Mouse (Mus musculus): ENCODE results near the gene Sorbs2. TPM values are rescaled to one million over a fixed set of nuclear protein-coding genes. Genes with fewer than 3 reads are reported as not detected.

Gene Sorbs2
- total and polyA plus RNA-seq, 2 experiments from 2014 or later = 36.1 to 79.5 TPM

DNA sequence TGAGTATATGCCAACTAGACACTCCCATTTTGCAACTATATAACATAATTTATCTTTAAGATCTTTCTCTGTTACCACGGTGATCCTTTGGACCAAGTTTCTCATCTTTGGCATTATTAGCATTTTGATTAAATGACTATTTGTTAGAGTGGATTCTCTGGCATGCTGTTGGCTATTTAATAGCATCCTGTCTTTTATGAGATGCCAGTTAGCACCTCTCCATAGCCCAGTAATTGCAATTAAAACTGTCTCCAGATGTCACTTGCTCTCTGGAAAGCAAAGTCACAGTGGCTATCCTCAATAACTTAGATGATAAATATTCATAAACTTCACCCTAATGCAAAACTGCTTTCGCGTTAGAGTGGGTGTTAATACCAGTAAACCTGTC lies 170.3 kb downstream of the Sorbs2 start:
- Histone ChIP-seq H3K9me3 (ENCODE audit: low read length) (no peaks in the 10 kb centered on the region), H3K36me3 (ENCODE audit: insufficient read depth, low read length) (no peaks in the 10 kb centered on the region), H3K27ac (ENCODE audit: low read depth, low read length) (no peak overlapping the region), H3K4me1 (ENCODE audit: insufficient read depth, low read length) (no peaks in the 10 kb centered on the region), H3K9ac (replicated peaks; ENCODE audit: low read length, poor library complexity, severe bottlenecking) (no peak overlapping the region), H3K27me3 (ENCODE audit: insufficient read depth, low read length) (no peaks in the 10 kb centered on the region), H3K4me2 (ENCODE audit: low read depth, low read length, poor library complexity, severe bottlenecking) (no peak overlapping the region), H3K4me3 (ENCODE audit: low read depth, low read length) (no peak overlapping the region)
- 59% methylated on average over 3 of the region's 3 CpGs for WGBS
- DNase-seq (ENCODE audit: low spot score) (no peak), ATAC-seq (ENCODE audit: low FRiP score) (no peak)
- TF ChIP-seq CTCF (IDR thresholded peaks at IDR 0.05) = no peak

DNA sequence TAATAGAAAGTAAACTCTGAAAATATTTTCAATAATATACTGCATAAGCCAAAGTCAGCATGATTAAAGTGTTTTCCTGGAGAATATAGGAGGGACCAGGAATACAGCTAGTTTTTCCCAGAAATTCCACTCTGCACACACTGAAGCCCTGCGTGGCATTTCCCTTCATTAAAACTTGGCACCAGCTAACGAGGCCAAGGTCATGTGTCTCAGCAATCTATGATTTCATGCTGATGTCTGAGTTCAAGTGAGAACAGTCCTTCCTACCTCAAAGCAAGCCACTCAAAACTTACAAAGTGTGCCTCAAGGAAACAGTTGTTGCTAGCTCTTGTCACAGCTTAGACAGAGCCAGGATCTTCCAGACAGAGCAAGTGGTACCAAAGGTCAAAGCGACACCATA lies 173.6 kb downstream of the Sorbs2 start:
- Histone ChIP-seq H3K9me3 (ENCODE audit: low read length) (no peaks in the 10 kb centered on the region), H3K27me3 (ENCODE audit: insufficient read depth, low read length) (no peaks in the 10 kb centered on the region), H3K4me2 (ENCODE audit: low read depth, low read length, poor library complexity, severe bottlenecking) (no peak overlapping the region), H3K9ac (replicated peaks; ENCODE audit: low read length, poor library complexity, severe bottlenecking) (no peak overlapping the region), H3K4me3 (ENCODE audit: low read depth, low read length) (no peak overlapping the region), H3K4me1 (ENCODE audit: insufficient read depth, low read length) (no peaks in the 10 kb centered on the region), H3K36me3 (ENCODE audit: insufficient read depth, low read length) (no peaks in the 10 kb centered on the region), H3K27ac (ENCODE audit: low read depth, low read length) (no peak overlapping the region)
- ATAC-seq (ENCODE audit: low FRiP score) (no peak), DNase-seq (ENCODE audit: low spot score) (no peak)
- no peak for TF ChIP-seq CTCF (IDR thresholded peaks at IDR 0.05)
- 88% methylated on average over 3 of the region's 3 CpGs for WGBS

DNA sequence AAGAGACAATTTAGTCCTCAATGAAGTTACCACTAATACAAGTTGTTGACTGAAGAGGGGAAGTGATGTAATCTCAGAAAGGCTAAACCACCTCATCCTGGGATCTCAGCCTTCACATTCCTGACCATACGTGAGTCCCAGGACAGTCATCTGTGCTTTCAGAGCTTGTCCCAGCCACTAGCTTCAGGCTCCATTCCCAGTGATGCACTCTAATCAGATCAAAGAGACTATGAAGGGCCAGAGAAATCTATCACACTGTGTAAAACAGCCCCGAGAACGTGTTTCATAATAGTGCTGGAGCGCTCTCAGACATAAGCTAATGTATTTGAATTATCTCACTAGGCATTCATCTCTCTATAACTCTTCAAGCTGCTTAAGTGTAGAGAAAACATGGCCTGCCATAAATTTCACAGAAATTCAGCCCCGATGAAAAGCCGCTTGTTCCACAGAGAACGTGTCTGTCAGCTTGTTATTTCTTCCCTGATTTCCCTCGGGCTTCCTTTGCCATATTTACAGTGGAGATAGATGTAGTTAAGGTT lies 175.3 kb downstream of the Sorbs2 start:
- DNase-seq (ENCODE audit: low spot score) (no peak), ATAC-seq (ENCODE audit: low FRiP score) (no peak)
- Histone ChIP-seq H3K27me3 (ENCODE audit: insufficient read depth, low read length) (no peaks in the 10 kb centered on the region), H3K9ac (replicated peaks; ENCODE audit: low read length, poor library complexity, severe bottlenecking) (no peak overlapping the region), H3K27ac (ENCODE audit: low read depth, low read length) (no peak overlapping the region), H3K4me2 (ENCODE audit: low read depth, low read length, poor library complexity, severe bottlenecking) (no peak overlapping the region), H3K36me3 (ENCODE audit: insufficient read depth, low read length) (no peaks in the 10 kb centered on the region), H3K4me1 (ENCODE audit: insufficient read depth, low read length) (0 out of 2 replicates have a peak, but pooled peaks cover under 1% of the 10 kb centered on the region), H3K9me3 (ENCODE audit: low read length) (no peaks in the 10 kb centered on the region), H3K4me3 (ENCODE audit: low read depth, low read length) (no peak overlapping the region)
- TF ChIP-seq CTCF (IDR thresholded peaks at IDR 0.05) = no peak
- WGBS = 55% methylated on average over 8 of the region's 8 CpGs

DNA sequence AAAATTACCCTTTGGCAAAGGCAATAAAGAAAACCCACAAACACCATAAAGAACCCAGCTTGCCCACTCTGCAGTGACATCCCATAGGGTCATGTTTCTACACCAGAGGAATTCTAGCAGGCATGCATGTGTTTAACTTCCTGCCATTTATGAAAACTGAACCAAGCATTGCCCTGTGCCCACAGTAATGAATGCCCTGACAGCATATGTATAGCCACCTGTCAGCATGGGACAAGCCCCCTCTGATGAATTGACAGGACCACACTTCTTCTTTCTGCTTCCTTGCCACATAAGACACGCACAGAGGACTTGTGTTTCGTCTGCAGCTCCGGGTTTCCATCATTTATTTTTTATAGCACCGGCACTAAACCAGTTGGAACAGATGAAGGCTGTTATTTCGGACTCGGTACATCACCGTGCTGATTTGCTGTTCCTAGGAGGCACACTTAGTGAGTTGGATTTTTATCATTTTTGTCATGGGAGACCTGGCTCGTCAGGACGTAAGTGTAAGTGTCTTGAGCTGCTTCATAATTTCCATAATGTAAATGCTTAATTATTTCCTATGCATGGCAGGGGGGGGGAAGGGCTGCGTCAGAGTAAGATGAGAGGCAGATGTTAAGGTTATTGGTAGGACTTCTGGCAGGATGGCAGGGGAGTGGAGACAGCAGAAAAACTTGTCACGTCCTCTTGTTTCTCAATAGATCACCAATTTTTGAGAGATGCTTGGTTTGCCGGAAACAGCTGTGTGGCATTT lies 180.5 kb downstream of the Sorbs2 start:
- no peaks in the 10 kb centered on the region for H3K9me3 ChIP-seq (ENCODE audit: low read length)
- TF ChIP-seq CTCF (IDR thresholded peaks at IDR 0.05) = no peak
- ATAC-seq (ENCODE audit: low FRiP score) (no peak), DNase-seq (ENCODE audit: low spot score) (no peak)
- 51% methylated on average over 12 of the region's 12 CpGs for WGBS
- 0 out of 2 replicates have a peak, but pooled peaks cover 8% of the 10 kb centered on the region for H3K4me1 ChIP-seq (ENCODE audit: insufficient read depth, low read length)
- no peak overlapping the region for H3K4me2 ChIP-seq (ENCODE audit: low read depth, low read length, poor library complexity, severe bottlenecking)
- no peaks in the 10 kb centered on the region for H3K27me3 ChIP-seq (ENCODE audit: insufficient read depth, low read length)
- H3K36me3 ChIP-seq (ENCODE audit: insufficient read depth, low read length) = no peaks in the 10 kb centered on the region
- no peak overlapping the region for H3K27ac ChIP-seq (ENCODE audit: low read depth, low read length)
- no peak overlapping the region for H3K9ac ChIP-seq (replicated peaks; ENCODE audit: low read length, poor library complexity, severe bottlenecking)
- H3K4me3 ChIP-seq (ENCODE audit: low read depth, low read length) = no peak overlapping the region

DNA sequence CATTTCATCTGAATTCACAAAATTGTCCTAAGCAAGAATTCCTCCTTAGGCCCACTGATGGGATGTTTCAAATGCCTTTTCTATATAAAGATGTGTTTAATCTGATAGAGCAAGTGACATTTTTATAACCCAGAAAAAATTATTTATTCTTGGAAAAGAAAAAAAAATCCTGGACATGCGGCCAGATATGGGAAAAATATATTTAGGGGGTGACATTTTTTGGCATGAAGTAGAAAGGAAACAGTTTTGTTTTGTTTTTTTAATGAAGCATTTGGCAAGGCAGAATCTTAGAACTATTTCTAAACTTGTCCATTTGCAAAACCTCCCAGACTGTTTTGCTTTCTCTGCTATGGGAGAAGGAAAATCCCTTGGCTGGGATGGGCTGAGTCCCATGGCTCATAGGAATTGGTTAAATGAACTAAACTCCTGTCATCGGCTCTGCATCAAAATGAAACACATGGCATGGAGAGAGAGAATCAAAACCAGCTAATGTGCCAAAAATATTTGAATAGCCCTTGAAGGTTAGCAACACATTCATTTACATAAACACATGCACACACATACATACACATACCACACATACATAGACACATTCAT lies 182.1 kb downstream of the Sorbs2 start:
- H3K9ac ChIP-seq (replicated peaks; ENCODE audit: low read length, poor library complexity, severe bottlenecking) = no peak overlapping the region
- no peak overlapping the region for H3K4me3 ChIP-seq (ENCODE audit: low read depth, low read length)
- 77% methylated on average over 2 of the region's 2 CpGs for WGBS
- no peak for DNase-seq (ENCODE audit: low spot score)
- no peaks in the 10 kb centered on the region for H3K36me3 ChIP-seq (ENCODE audit: insufficient read depth, low read length)
- H3K4me2 ChIP-seq (ENCODE audit: low read depth, low read length, poor library complexity, severe bottlenecking) = no peak overlapping the region
- ATAC-seq (ENCODE audit: low FRiP score) = no peak
- TF ChIP-seq CTCF (IDR thresholded peaks at IDR 0.05) = no peak
- no peak overlapping the region for H3K27ac ChIP-seq (ENCODE audit: low read depth, low read length)
- H3K4me1 ChIP-seq (ENCODE audit: insufficient read depth, low read length) = 0 out of 2 replicates have a peak, but pooled peaks cover 8% of the 10 kb centered on the region
- no peaks in the 10 kb centered on the region for H3K9me3 ChIP-seq (ENCODE audit: low read length)
- H3K27me3 ChIP-seq (ENCODE audit: insufficient read depth, low read length) = no peaks in the 10 kb centered on the region

DNA sequence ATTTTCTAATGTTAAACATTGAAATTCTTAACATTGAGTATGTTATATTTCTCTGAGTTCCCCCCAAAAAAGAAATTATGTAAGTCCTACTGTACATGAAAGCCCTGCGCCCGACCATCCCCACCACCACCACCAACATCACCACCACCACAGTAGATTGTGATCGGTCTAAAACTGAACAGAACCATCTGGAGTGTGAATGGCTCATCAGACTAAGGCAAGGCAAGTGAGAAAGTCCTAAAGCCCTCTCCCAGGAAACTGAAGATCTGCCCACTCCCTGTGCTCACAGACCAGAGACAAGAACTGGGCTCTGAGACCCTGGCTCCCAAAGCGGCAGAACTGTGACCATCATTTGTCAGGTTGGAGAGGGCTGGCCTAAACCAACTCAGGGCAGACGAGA lies 192.5 kb downstream of the Sorbs2 start:
- Histone ChIP-seq H3K27me3 (ENCODE audit: insufficient read depth, low read length) (no peaks in the 10 kb centered on the region), H3K36me3 (ENCODE audit: insufficient read depth, low read length) (no peaks in the 10 kb centered on the region), H3K4me1 (ENCODE audit: insufficient read depth, low read length) (no peaks in the 10 kb centered on the region; the same call in 1 of the 2 replicates), H3K4me2 (ENCODE audit: low read depth, low read length, poor library complexity, severe bottlenecking) (no peak overlapping the region), H3K4me3 (ENCODE audit: low read depth, low read length) (no peak overlapping the region), H3K9ac (replicated peaks; ENCODE audit: low read length, poor library complexity, severe bottlenecking) (no peak overlapping the region), H3K27ac (ENCODE audit: low read depth, low read length) (no peak overlapping the region), H3K9me3 (ENCODE audit: low read length) (no peaks in the 10 kb centered on the region)
- 96% methylated on average over 5 of the region's 5 CpGs for WGBS
- no peak for TF ChIP-seq CTCF (IDR thresholded peaks at IDR 0.05)
- ATAC-seq (ENCODE audit: low FRiP score) = no peak
- no peak for DNase-seq (ENCODE audit: low spot score)
